Mouse (Mus musculus) heart, postnatal 0 days (tissue): ENCODE data around the gene Tm9sf2.

Experiments
- CTCF ChIP-seq: IDR thresholded peaks from 2 replicates; pipeline ENCODE4 v1.5.1; 2016; ENCODE audit warnings: antibody characterized with exemption, control low read depth, low read depth
- EP300 ChIP-seq: IDR thresholded peaks from 2 replicates; pipeline ENCODE4 v1.6.1; 2016; ENCODE audit warnings: antibody characterized with exemption, low read depth

DNA sequence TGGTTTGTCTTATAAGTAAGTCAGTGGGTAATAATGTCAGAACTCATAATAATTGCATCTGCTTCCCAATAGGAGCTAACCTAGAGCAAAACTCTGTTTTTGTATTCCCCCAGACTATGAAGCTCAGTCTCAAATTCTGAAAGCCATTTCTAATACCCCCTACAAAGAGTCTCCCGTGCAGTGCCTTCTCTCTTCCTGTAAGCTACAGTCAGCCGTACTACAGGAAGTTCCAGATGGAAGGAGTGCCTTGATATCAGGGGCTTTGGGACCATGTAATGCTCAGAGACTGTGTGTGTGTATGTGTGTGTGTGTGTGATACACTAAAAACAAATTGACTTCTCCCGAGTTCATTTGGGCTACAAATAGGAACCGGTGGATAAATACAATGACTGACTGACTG, 7.3 kb upstream of the Tm9sf2 start:
- TF ChIP-seq CTCF (no peak), EP300 (no peak)
